Mouse (Mus musculus) hindbrain, embryonic 13.5 days (tissue): ENCODE data around the gene Plp2. TPM values are rescaled to one million over a fixed set of nuclear protein-coding genes. Genes with fewer than 3 reads are reported as not detected.

Source experiments
- ATAC-seq: fragments of 200-750 bp; cut with Nextera tagmentation; 2 replicates; pipeline ENCODE4 v1.8.0; 2017; ENCODE audit warnings: moderate TSS enrichment; ENCODE audit not compliant: low FRiP score
- H3K27ac ChIP-seq: fragments of 300-500 bp; sonication (generic); 2 replicates; pipeline ENCODE4 v1.5.1; 2015; ENCODE audit warnings: inconsistent platforms, mild to moderate bottlenecking, moderate library complexity
- H3K27me3 ChIP-seq: fragments of 300-500 bp; sonication (generic); 2 replicates; pipeline ENCODE4 v1.6.1; 2015; ENCODE audit warnings: mild to moderate bottlenecking, inconsistent platforms
- H3K36me3 ChIP-seq: fragments of 300-500 bp; sonication (generic); 2 replicates; pipeline ENCODE4 v1.6.1; 2015; ENCODE audit warnings: mild to moderate bottlenecking, inconsistent platforms
- H3K4me1 ChIP-seq: fragments of 300-500 bp; sonication (generic); replicated peaks from 2 replicates; pipeline ENCODE4 v1.6.1; 2015; ENCODE audit warnings: inconsistent platforms
- H3K4me2 ChIP-seq: fragments of 300-500 bp; sonication (generic); 2 replicates; pipeline ENCODE4 v1.6.1; 2015; ENCODE audit warnings: inconsistent platforms, mild to moderate bottlenecking, moderate library complexity
- H3K4me3 ChIP-seq: fragments of 300-500 bp; sonication (generic); 2 replicates; pipeline ENCODE4 v1.5.1; 2015; ENCODE audit warnings: mild to moderate bottlenecking, inconsistent platforms
- H3K9ac ChIP-seq: fragments of 300-500 bp; sonication (generic); 2 replicates; pipeline ENCODE4 v1.6.1; 2015; ENCODE audit warnings: mild to moderate bottlenecking, inconsistent platforms
- H3K9me3 ChIP-seq: fragments of 300-500 bp; sonication (generic); 2 replicates; pipeline ENCODE4 v1.6.1; 2016; ENCODE audit warnings: inconsistent platforms
- WGBS: fragments of 180-500 bp; shearing (Covaris S2); methylation state at CpG from one replicate; pipeline ENCODE4 v1.1.7; 2015; 5-methylcytosine and 5-hydroxymethylcytosine counted together
- polyA plus RNA-seq: library from polyadenylated mRNA; unstranded; fragments of >200 nt; fragmentation: Nextera tagmentation; extraction: Ambion mirVana; gene quantifications from 2 replicates; pipeline ENCODE4 v1.2.1, GENCODE M21; 2015

Plp2 gene
- polyA plus RNA-seq, 1 experiment from 2014 or later: 23.8 TPM

GRCm38 (mm10) chrX:7678986-7679385 lies 7.8 kb upstream of the Plp2 start:
- H3K36me3 ChIP-seq: no peaks in the 10 kb centered on the region
- ATAC-seq: no peak
- no peak overlapping the region for H3K9ac ChIP-seq
- no peak overlapping the region for H3K27ac ChIP-seq
- H3K27me3 ChIP-seq: 0 out of 2 replicates have a peak, but pooled peaks cover 3% of the 10 kb centered on the region
- no peak overlapping the region for H3K4me3 ChIP-seq
- no peaks in the 10 kb centered on the region for H3K4me1 ChIP-seq
- 42% methylated on average over 3 of the region's 3 CpGs for WGBS
- H3K9me3 ChIP-seq: no peaks in the 10 kb centered on the region
- no peak overlapping the region for H3K4me2 ChIP-seq

- H3K4me2 ChIP-seq: peak overlapping the region; percentile 45
- H3K9ac ChIP-seq: 0 out of 2 replicates have a peak overlapping the region, but pooled peaks have one; percentile 24
- no peaks in the 10 kb centered on the region for H3K36me3 ChIP-seq
- no peaks in the 10 kb centered on the region for H3K4me1 ChIP-seq
- H3K27ac ChIP-seq: no peak overlapping the region
- H3K4me3 ChIP-seq: peak overlapping the region; percentile 23
- ATAC-seq: 0 out of 2 replicates have a peak, but pooled peaks have one; percentile 9
- H3K27me3 ChIP-seq: 0 out of 2 replicates have a peak, but pooled peaks cover 6% of the 10 kb centered on the region
- 34% methylated on average over 10 of the region's 10 CpGs for WGBS
- no peaks in the 10 kb centered on the region for H3K9me3 ChIP-seq
Observed at GRCm38 (mm10) chrX:7675001-7675380, 3.8 kb upstream of the Plp2 start.

- Histone ChIP-seq H3K9ac (0 out of 2 replicates have a peak overlapping the region, but pooled peaks have one; percentile 24), H3K27ac (no peak overlapping the region), H3K4me2 (peak overlapping the region; percentile 45), H3K27me3 (0 out of 2 replicates have a peak, but pooled peaks cover 6% of the 10 kb centered on the region), H3K36me3 (no peaks in the 10 kb centered on the region), H3K4me1 (no peaks in the 10 kb centered on the region), H3K9me3 (no peaks in the 10 kb centered on the region), H3K4me3 (peak overlapping the region; percentile 23)
- WGBS: 35% methylated on average over 28 of the region's 28 CpGs
- peak; percentile 22; the same call in 1 of the 2 replicates for ATAC-seq
Observed at GRCm38 (mm10) chrX:7674284-7675000, 3.3 kb upstream of the Plp2 start.

GRCm38 (mm10) chrX:7673578-7674281 lies 2.5 kb upstream of the Plp2 start:
- ATAC-seq: no peak
- H3K9ac ChIP-seq: no peak overlapping the region
- H3K9me3 ChIP-seq: no peaks in the 10 kb centered on the region
- no peaks in the 10 kb centered on the region for H3K36me3 ChIP-seq
- 36% methylated on average over 12 of the region's 12 CpGs for WGBS
- no peaks in the 10 kb centered on the region for H3K4me1 ChIP-seq
- no peak overlapping the region for H3K4me3 ChIP-seq
- no peak overlapping the region for H3K27ac ChIP-seq
- 0 out of 2 replicates have a peak, but pooled peaks cover 6% of the 10 kb centered on the region for H3K27me3 ChIP-seq
- H3K4me2 ChIP-seq: peak overlapping the region; percentile 45; the same call in 1 of the 2 replicates

- 0 out of 2 replicates have a peak, but pooled peaks cover 6% of the 10 kb centered on the region for H3K27me3 ChIP-seq
- H3K4me1 ChIP-seq: no peaks in the 10 kb centered on the region
- no peak overlapping the region for H3K27ac ChIP-seq
- no peaks in the 10 kb centered on the region for H3K36me3 ChIP-seq
- H3K4me2 ChIP-seq: no peak overlapping the region
- no peak overlapping the region for H3K9ac ChIP-seq
- H3K9me3 ChIP-seq: no peaks in the 10 kb centered on the region
- WGBS: 54% methylated on average over 6 of the region's 6 CpGs
- no peak for ATAC-seq
- H3K4me3 ChIP-seq: no peak overlapping the region
Observed at GRCm38 (mm10) chrX:7672739-7673138, 1.5 kb upstream of the Plp2 start.

- no peaks in the 10 kb centered on the region for H3K36me3 ChIP-seq
- 15% methylated on average over 15 of the region's 19 CpGs for WGBS
- peak; percentile 60; the same call in 1 of the 2 replicates for ATAC-seq
- peak overlapping the region; percentile 49 for H3K4me2 ChIP-seq
- no peaks in the 10 kb centered on the region for H3K4me1 ChIP-seq
- no peaks in the 10 kb centered on the region for H3K9me3 ChIP-seq
- H3K27ac ChIP-seq: no peak overlapping the region
- 0 out of 2 replicates have a peak, but pooled peaks cover 6% of the 10 kb centered on the region for H3K27me3 ChIP-seq
- peak overlapping the region; percentile 34 for H3K4me3 ChIP-seq
- H3K9ac ChIP-seq: 0 out of 2 replicates have a peak overlapping the region, but pooled peaks have one; percentile 43
Observed at GRCm38 (mm10) chrX:7670390-7670881, 754 bp downstream of the Plp2 start.

- no peak overlapping the region for H3K4me3 ChIP-seq
- H3K9ac ChIP-seq: no peak overlapping the region
- 80% methylated on average over 21 of the region's 21 CpGs for WGBS
- H3K4me2 ChIP-seq: no peak overlapping the region
- H3K4me1 ChIP-seq: no peaks in the 10 kb centered on the region
- ATAC-seq: no peak
- H3K9me3 ChIP-seq: no peaks in the 10 kb centered on the region
- H3K36me3 ChIP-seq: no peaks in the 10 kb centered on the region
- no peak overlapping the region for H3K27ac ChIP-seq
- H3K27me3 ChIP-seq: no peaks in the 10 kb centered on the region
Observed at GRCm38 (mm10) chrX:7665739-7666502, 5.3 kb downstream of the Plp2 start.

- Histone ChIP-seq H3K4me1 (no peaks in the 10 kb centered on the region), H3K4me3 (no peak overlapping the region), H3K27me3 (no peaks in the 10 kb centered on the region), H3K27ac (no peak overlapping the region), H3K36me3 (no peaks in the 10 kb centered on the region), H3K4me2 (no peak overlapping the region), H3K9ac (no peak overlapping the region), H3K9me3 (no peaks in the 10 kb centered on the region)
- 84% methylated on average over 11 of the region's 11 CpGs for WGBS
- ATAC-seq: no peak
Observed at GRCm38 (mm10) chrX:7664791-7665190, 6.4 kb downstream of the Plp2 start.

- WGBS: 89% methylated on average over 3 of the region's 3 CpGs
- Histone ChIP-seq H3K36me3 (no peaks in the 10 kb centered on the region), H3K4me3 (no peak overlapping the region), H3K27ac (no peak overlapping the region), H3K9ac (no peak overlapping the region), H3K9me3 (no peaks in the 10 kb centered on the region), H3K4me2 (no peak overlapping the region), H3K27me3 (no peaks in the 10 kb centered on the region), H3K4me1 (no peaks in the 10 kb centered on the region)
- ATAC-seq: no peak
Observed at GRCm38 (mm10) chrX:7662936-7663335, 8.3 kb downstream of the Plp2 start.

- no peak overlapping the region for H3K4me3 ChIP-seq
- no peak overlapping the region for H3K27ac ChIP-seq
- WGBS: 82% methylated on average over 4 of the region's 4 CpGs
- H3K4me1 ChIP-seq: no peaks in the 10 kb centered on the region
- no peaks in the 10 kb centered on the region for H3K27me3 ChIP-seq
- no peaks in the 10 kb centered on the region for H3K36me3 ChIP-seq
- no peak for ATAC-seq
- H3K9me3 ChIP-seq: no peaks in the 10 kb centered on the region
- no peak overlapping the region for H3K9ac ChIP-seq
- no peak overlapping the region for H3K4me2 ChIP-seq
Observed at GRCm38 (mm10) chrX:7661086-7661485, 10.1 kb downstream of the Plp2 start.

- ATAC-seq: 0 out of 2 replicates have a peak, but pooled peaks have one; percentile 21
- Histone ChIP-seq H3K4me3 (no peak overlapping the region), H3K27me3 (no peaks in the 10 kb centered on the region), H3K9me3 (no peaks in the 10 kb centered on the region), H3K9ac (no peak overlapping the region), H3K4me1 (no peaks in the 10 kb centered on the region), H3K36me3 (no peaks in the 10 kb centered on the region), H3K27ac (no peak overlapping the region), H3K4me2 (0 out of 2 replicates have a peak overlapping the region, but pooled peaks have one; percentile 47)
- 54% methylated on average over 11 of the region's 11 CpGs for WGBS
Observed at GRCm38 (mm10) chrX:7658785-7659589, 12.2 kb downstream of the Plp2 start.
